Mouse (Mus musculus) small intestine, adult 2 months (tissue): ENCODE results near the gene Cep290. TPM values are rescaled to one million over a fixed set of nuclear protein-coding genes. Genes with fewer than 3 reads are reported as not detected.

ENCODE experiments used
- H3K27ac ChIP-seq: fragments of 200-500 bp; 2 replicates; pipeline ENCODE4 v1.5.1; 2012; ENCODE audit warnings: low read depth, low read length, control low read depth, inconsistent platforms; ENCODE audit not compliant: insufficient read depth
- H3K27me3 ChIP-seq: fragments of 200-500 bp; 2 replicates; pipeline ENCODE4 v1.6.1; 2012; ENCODE audit warnings: mild to moderate bottlenecking, moderate library complexity, low read length, inconsistent platforms; ENCODE audit not compliant: control insufficient read depth, insufficient read depth
- H3K36me3 ChIP-seq: fragments of 200-500 bp; 2 replicates; pipeline ENCODE4 v1.6.1; 2012; ENCODE audit warnings: mild to moderate bottlenecking, low read length, control low read depth, inconsistent platforms; ENCODE audit not compliant: control insufficient read depth, insufficient read depth
- H3K4me1 ChIP-seq: fragments of 200-500 bp; 2 replicates; pipeline ENCODE4 v1.6.1; 2012; ENCODE audit warnings: low read length, inconsistent platforms, mixed read lengths; ENCODE audit not compliant: control insufficient read depth, insufficient read depth, insufficient read length
- H3K4me3 ChIP-seq: fragments of 200-500 bp; 2 replicates; pipeline ENCODE4 v1.5.1; 2012; ENCODE audit warnings: low read depth, mild to moderate bottlenecking, control low read depth, inconsistent platforms, low read length, moderate library complexity
- CTCF ChIP-seq: fragments of 200-500 bp; IDR thresholded peaks from 2 replicates; pipeline ENCODE4 v1.5.1; 2012; ENCODE audit warnings: low read depth, mild to moderate bottlenecking, control low read depth, inconsistent platforms, low read length, moderate library complexity, mixed read lengths; ENCODE audit not compliant: insufficient replicate concordance, insufficient read length; ENCODE audit errors: extremely low read depth
- POLR2A ChIP-seq: fragments of 200-500 bp; IDR thresholded peaks from 2 replicates; pipeline ENCODE4 v1.6.1; 2012; ENCODE audit warnings: low read depth, mild to moderate bottlenecking, control low read depth, inconsistent platforms, low read length, moderate library complexity
- WGBS: fragments of 180-500 bp; shearing (Covaris S2); methylation state at CpG from one replicate; pipeline ENCODE4 v1.1.7; 2018; 5-methylcytosine and 5-hydroxymethylcytosine counted together
- polyA plus RNA-seq: library from polyadenylated mRNA; depleted of rRNA; stranded (reverse); fragments of >200 nt; gene quantifications from 2 replicates; pipeline ENCODE4 v1.2.3, GENCODE M21; 2012; rRNA removed

The Cep290 gene
- polyA plus RNA-seq, 1 experiment, result not detected

GRCm38 (mm10) chr10:100598339-100598738 is 111.0 kb downstream of the Cep290 start:
- H3K4me1 ChIP-seq, result no peaks in the 10 kb centered on the region
- no peaks in the 10 kb centered on the region for H3K27me3 ChIP-seq
- TF ChIP-seq CTCF (no peak), POLR2A (no peak)
- H3K36me3 ChIP-seq, result no peaks in the 10 kb centered on the region
- H3K4me3 ChIP-seq, result no peak overlapping the region
- no peak overlapping the region for H3K27ac ChIP-seq
- 73% methylated on average over 3 of the region's 3 CpGs for WGBS

DNA sequence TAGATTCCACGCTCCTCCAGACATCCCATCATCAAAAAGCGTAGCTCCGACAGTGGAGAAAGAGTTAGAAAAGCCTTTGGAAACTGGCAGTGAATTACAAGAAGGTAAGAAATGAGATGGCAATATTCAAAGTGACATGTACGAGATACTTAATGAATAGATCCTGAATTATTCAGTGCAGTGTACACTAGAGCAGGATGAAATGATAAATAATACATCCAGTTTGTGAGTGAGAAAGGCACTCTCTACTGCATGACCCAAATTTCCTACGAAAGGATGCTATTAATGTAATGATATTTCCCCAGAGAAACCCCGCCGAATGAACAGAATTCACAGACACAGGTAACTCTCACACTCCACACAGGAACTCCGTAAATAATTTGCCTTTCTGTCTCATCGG is 116.2 kb downstream of the Cep290 start:
- no peak for TF ChIP-seq POLR2A
- TF ChIP-seq CTCF, result no peak
- Histone ChIP-seq H3K36me3 (no peaks in the 10 kb centered on the region), H3K4me1 (no peaks in the 10 kb centered on the region), H3K27ac (no peak overlapping the region), H3K4me3 (no peak overlapping the region), H3K27me3 (no peaks in the 10 kb centered on the region)
- 84% methylated on average over 9 of the region's 9 CpGs for WGBS

DNA sequence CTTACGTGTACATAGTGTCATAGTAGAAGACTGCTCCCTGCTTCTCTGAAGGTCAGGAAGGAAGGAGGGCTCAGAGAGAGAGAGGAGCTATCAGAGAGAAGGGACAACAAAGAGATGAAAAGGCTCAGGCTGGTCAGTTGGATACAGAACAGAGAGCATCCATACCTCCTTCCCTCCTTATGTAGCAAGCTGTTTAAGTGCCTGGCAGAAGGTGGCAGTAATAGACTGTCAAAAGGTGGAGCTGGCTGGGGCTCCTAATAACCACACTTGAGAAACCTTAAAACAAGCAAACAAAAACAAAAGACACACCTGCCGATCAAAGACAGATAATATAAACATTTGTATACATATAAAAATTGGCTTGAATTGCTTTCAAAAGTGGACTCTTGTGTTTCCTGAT is 116.9 kb downstream of the Cep290 start:
- Histone ChIP-seq H3K4me1 (no peaks in the 10 kb centered on the region), H3K4me3 (no peak overlapping the region), H3K36me3 (no peaks in the 10 kb centered on the region), H3K27ac (no peak overlapping the region), H3K27me3 (no peaks in the 10 kb centered on the region)
- WGBS, result 57% methylated on average over 2 of the region's 2 CpGs
- TF ChIP-seq CTCF, result no peak
- no peak for TF ChIP-seq POLR2A

- Histone ChIP-seq H3K27me3 (no peaks in the 10 kb centered on the region), H3K4me1 (no peaks in the 10 kb centered on the region), H3K36me3 (no peaks in the 10 kb centered on the region), H3K27ac (no peak overlapping the region), H3K4me3 (no peak overlapping the region)
- 85% methylated on average over 6 of the region's 6 CpGs for WGBS
- TF ChIP-seq CTCF, result no peak
These were observed 130.0 kb downstream of the Cep290 start for GRCm38 (mm10) chr10:100617233-100617903.

GRCm38 (mm10) chr10:100619474-100619873 is 132.1 kb downstream of the Cep290 start:
- 76% methylated on average over 7 of the region's 7 CpGs for WGBS
- H3K27ac ChIP-seq, result no peak overlapping the region
- H3K4me3 ChIP-seq, result no peak overlapping the region
- H3K36me3 ChIP-seq, result no peaks in the 10 kb centered on the region
- TF ChIP-seq POLR2A (no peak), CTCF (no peak)
- no peaks in the 10 kb centered on the region for H3K4me1 ChIP-seq
- no peaks in the 10 kb centered on the region for H3K27me3 ChIP-seq

DNA sequence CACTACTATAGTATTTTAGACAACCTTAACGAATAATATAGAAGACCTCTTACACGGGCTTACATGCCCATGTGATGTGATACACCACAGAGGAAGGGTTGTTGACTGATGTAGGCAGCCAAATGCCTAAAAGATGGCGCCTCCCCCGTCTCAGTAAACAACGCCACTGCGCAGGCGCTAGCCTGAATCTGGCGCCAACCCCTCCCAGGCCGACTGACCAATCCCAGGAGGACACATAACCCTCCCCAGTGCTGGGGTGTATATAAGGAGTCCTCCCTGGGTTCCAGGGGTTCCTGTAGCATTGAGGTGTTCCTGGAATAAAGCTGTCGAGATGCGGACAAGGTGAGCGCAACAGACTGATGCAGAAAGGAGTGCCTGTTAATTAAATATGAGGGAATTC is 132.7 kb downstream of the Cep290 start:
- no peak overlapping the region for H3K4me3 ChIP-seq
- no peaks in the 10 kb centered on the region for H3K4me1 ChIP-seq
- WGBS, result 88% methylated on average over 12 of the region's 12 CpGs
- TF ChIP-seq CTCF (no peak), POLR2A (no peak)
- no peaks in the 10 kb centered on the region for H3K36me3 ChIP-seq
- no peaks in the 10 kb centered on the region for H3K27me3 ChIP-seq
- no peak overlapping the region for H3K27ac ChIP-seq

GRCm38 (mm10) chr10:100622494-100622893 is 135.1 kb downstream of the Cep290 start:
- WGBS, result 75% methylated on average over 3 of the region's 3 CpGs
- no peaks in the 10 kb centered on the region for H3K27me3 ChIP-seq
- TF ChIP-seq CTCF (no peak), POLR2A (no peak)
- no peaks in the 10 kb centered on the region for H3K4me1 ChIP-seq
- H3K27ac ChIP-seq, result no peak overlapping the region
- H3K36me3 ChIP-seq, result no peaks in the 10 kb centered on the region
- H3K4me3 ChIP-seq, result no peak overlapping the region

Other genes starting within 250 kb of the Cep290 start
- not detected in 2 replicates for gene Gm4301, start 151.9 kb upstream of the Cep290 start, polyA plus RNA-seq
- not detected in 2 replicates for gene Gm4302, start 146.7 kb upstream of the Cep290 start, polyA plus RNA-seq
- not detected in 2 replicates for gene Gm4303, start 141.6 kb upstream of the Cep290 start, polyA plus RNA-seq
- not detected in 2 replicates for gene Gm4305, start 136.5 kb upstream of the Cep290 start, polyA plus RNA-seq
- not detected in 2 replicates for gene Gm4307, start 126.2 kb upstream of the Cep290 start, polyA plus RNA-seq
- not detected in 2 replicates for gene Gm4312, start 105.0 kb upstream of the Cep290 start, polyA plus RNA-seq
- gene Tmtc3, start 208 bp upstream of the Cep290 start, polyA plus RNA-seq, result 1.6 TPM in 2 replicates
- 0.30 and 1.2 TPM in 2 replicates for gene 4930430F08Rik, start 102.9 kb downstream of the Cep290 start, polyA plus RNA-seq
- gene 1700017N19Rik, start 102.9 kb downstream of the Cep290 start, polyA plus RNA-seq, result not detected in 2 replicates